Comparison of ENCODE assay signal across 13 mouse cellular contexts in genomic region chr12:16231093-16231492, GRCm38 (mm10).
A peak's percentile ranks its signal among the peaks of the same experiment; 100 is the strongest.
DNase-seq lines count a peak whose midpoint lies in the region; ATAC-seq and TF ChIP-seq lines count a peak whose summit lies in the region.
"Had no signal": no experiment of that assay in that cellular context is flagged by ENCODE, and none has a peak within 500 bp of the region (broad histone marks: within the 10 kb centered on the region; RNA-seq: fewer than 3 reads in every experiment).

No protein-coding gene starts in this region.

- H3K9ac ChIP-seq in stomach, postnatal 0 days (ENCODE audit: low read length), result no peak overlapping the region
- H3K9ac ChIP-seq in forebrain, embryonic 11.5 days (ENCODE audit: low read length), result no peak overlapping the region
- no peak overlapping the region for H3K9ac ChIP-seq in midbrain, embryonic 16.5 days (ENCODE audit: low read depth, low read length)
- H3K9ac ChIP-seq: lung, embryonic 15.5 days; midbrain, embryonic 15.5 days had no signal

- H3K36me3 ChIP-seq in stomach, postnatal 0 days (ENCODE audit: control insufficient read depth, insufficient read depth, low read length), result no peaks in the 10 kb centered on the region
- no peaks in the 10 kb centered on the region for H3K36me3 ChIP-seq in forebrain, embryonic 11.5 days (ENCODE audit: control insufficient read depth, insufficient read depth, low read length)
- H3K36me3 ChIP-seq in midbrain, embryonic 16.5 days (ENCODE audit: control insufficient read depth, insufficient read depth, low read length), result no peaks in the 10 kb centered on the region
- H3K36me3 ChIP-seq: forebrain, embryonic 10.5 days; lung, embryonic 15.5 days; midbrain, embryonic 15.5 days had no signal

- H3K4me1 ChIP-seq in bone marrow, adult 2 months (ENCODE audit: control insufficient read depth, insufficient read depth, low read length), result no peaks in the 10 kb centered on the region
- no peaks in the 10 kb centered on the region for H3K4me1 ChIP-seq in stomach, postnatal 0 days (replicated peaks; ENCODE audit: control insufficient read depth, insufficient read depth)
- no peaks in the 10 kb centered on the region for H3K4me1 ChIP-seq in forebrain, embryonic 11.5 days (replicated peaks; ENCODE audit: control insufficient read depth, insufficient read depth, low read length)
- no peaks in the 10 kb centered on the region for H3K4me1 ChIP-seq in midbrain, embryonic 16.5 days (ENCODE audit: control insufficient read depth, insufficient read depth, low read length)
- H3K4me1 ChIP-seq: lung, embryonic 15.5 days; midbrain, embryonic 15.5 days had no signal

- TF ChIP-seq EP300 in stomach, postnatal 0 days (optimal IDR thresholded peaks at IDR 0.05), result no peak

- no peak for DNase-seq in layer of hippocampus, adult 2 months (ENCODE audit: low spot score in 2 of 2)
- no peak for DNase-seq in layer of hippocampus, adult 9-10 months (ENCODE audit: low spot score)
- DNase-seq in CD4-positive, CD25-positive, alpha-beta regulatory T cell, adult 2 months (ENCODE audit: low read depth, low spot score), result peak; percentile 56
- no peak for DNase-seq in stomach, postnatal 0 days (ENCODE audit: low spot score)
- no peak for DNase-seq in forebrain, embryonic 11.5 days (ENCODE audit: low spot score)
- no peak for DNase-seq in cerebellum, postnatal 10 days
- DNase-seq: adrenal gland, postnatal 14 days; gastrocnemius, postnatal 36 days had no signal

- H3K4me3 ChIP-seq in layer of hippocampus, adult 2 months, result no peak overlapping the region
- no peak overlapping the region for H3K4me3 ChIP-seq in bone marrow, adult 2 months (replicated peaks; ENCODE audit: control insufficient read depth, low read depth, low read length)
- H3K4me3 ChIP-seq in stomach, postnatal 0 days (ENCODE audit: low read depth, low read length), result no peak overlapping the region
- H3K4me3 ChIP-seq in forebrain, embryonic 11.5 days (ENCODE audit: low read depth, low read length), result no peak overlapping the region
- no peak overlapping the region for H3K4me3 ChIP-seq in midbrain, embryonic 16.5 days (ENCODE audit: low read depth, low read length)
- H3K4me3 ChIP-seq: forebrain, embryonic 10.5 days; lung, embryonic 15.5 days; midbrain, embryonic 15.5 days had no signal

- TF ChIP-seq CTCF in layer of hippocampus, adult 2 months (conservative IDR thresholded peaks at IDR 0.05), result peak; percentile 56
- peak; percentile 13; the same call in 1 of the 2 replicates for TF ChIP-seq CTCF in bone marrow, adult 2 months (IDR thresholded peaks at IDR 0.05; ENCODE audit: control insufficient read depth, insufficient read depth, low read length)
- peak; percentile 15; the same call in 1 of the 2 replicates for TF ChIP-seq CTCF in stomach, postnatal 0 days (IDR thresholded peaks at IDR 0.05; ENCODE audit: low read depth)

- H3K27ac ChIP-seq in layer of hippocampus, adult 2 months, result no peak overlapping the region
- no peak overlapping the region for H3K27ac ChIP-seq in bone marrow, adult 2 months (ENCODE audit: control insufficient read depth, insufficient read depth, low read depth, low read length, poor library complexity)
- H3K27ac ChIP-seq in stomach, postnatal 0 days (replicated peaks), result no peak overlapping the region
- H3K27ac ChIP-seq in forebrain, embryonic 11.5 days (ENCODE audit: low read depth, low read length), result no peak overlapping the region
- no peak overlapping the region for H3K27ac ChIP-seq in midbrain, embryonic 16.5 days (ENCODE audit: low read length)
- H3K27ac ChIP-seq: forebrain, embryonic 10.5 days; lung, embryonic 15.5 days; midbrain, embryonic 15.5 days had no signal

- no peak for ATAC-seq in stomach, postnatal 0 days (ENCODE audit: low FRiP score, low TSS enrichment)
- no peak for ATAC-seq in forebrain, embryonic 11.5 days (replicated peaks; ENCODE audit: low FRiP score)
- ATAC-seq in midbrain, embryonic 16.5 days, result no peak
- ATAC-seq: midbrain, embryonic 15.5 days had no signal

- H3K4me2 ChIP-seq in stomach, postnatal 0 days (replicated peaks; ENCODE audit: low read depth), result no peak overlapping the region
- H3K4me2 ChIP-seq in forebrain, embryonic 11.5 days (ENCODE audit: low read depth, low read length, severe bottlenecking), result no peak overlapping the region
- no peak overlapping the region for H3K4me2 ChIP-seq in midbrain, embryonic 16.5 days (ENCODE audit: low read length)
- H3K4me2 ChIP-seq: lung, embryonic 15.5 days; midbrain, embryonic 15.5 days had no signal

- H3K27me3 ChIP-seq in stomach, postnatal 0 days (ENCODE audit: control insufficient read depth, insufficient read depth, low read length), result no peaks in the 10 kb centered on the region
- H3K27me3 ChIP-seq in forebrain, embryonic 11.5 days (ENCODE audit: control insufficient read depth, insufficient read depth, low read length), result no peaks in the 10 kb centered on the region
- H3K27me3 ChIP-seq in midbrain, embryonic 16.5 days (ENCODE audit: control insufficient read depth, insufficient read depth, low read depth, low read length), result no peaks in the 10 kb centered on the region
- H3K27me3 ChIP-seq: lung, embryonic 15.5 days; midbrain, embryonic 15.5 days had no signal

- no peaks in the 10 kb centered on the region for H3K9me3 ChIP-seq in stomach, postnatal 0 days (ENCODE audit: control insufficient read depth, low read length)
- H3K9me3 ChIP-seq in forebrain, embryonic 11.5 days (ENCODE audit: control insufficient read depth, low read length), result no peaks in the 10 kb centered on the region
- no peaks in the 10 kb centered on the region for H3K9me3 ChIP-seq in midbrain, embryonic 16.5 days (replicated peaks; ENCODE audit: control insufficient read depth, low read length, poor library complexity, severe bottlenecking)
- H3K9me3 ChIP-seq: forebrain, embryonic 10.5 days; lung, embryonic 15.5 days; midbrain, embryonic 15.5 days had no signal

- WGBS in bone marrow, adult 2 months, result 65% methylated on average over 2 of the region's 2 CpGs
- WGBS in stomach, postnatal 0 days, result 85% methylated on average over 2 of the region's 2 CpGs
- WGBS in forebrain, embryonic 11.5 days, result 83% methylated on average over 2 of the region's 2 CpGs
- WGBS in midbrain, embryonic 16.5 days, result 90% methylated on average over 2 of the region's 2 CpGs

- TF ChIP-seq POLR2A in bone marrow, adult 2 months (IDR thresholded peaks at IDR 0.05; ENCODE audit: borderline replicate concordance, control insufficient read depth, low read depth, low read length), result no peak
